Mouse (Mus musculus) embryonic facial prominence, embryonic 14.5 days (tissue): ENCODE results near the gene Rtel1. TPM values are rescaled to one million over a fixed set of nuclear protein-coding genes. Genes with fewer than 3 reads are reported as not detected.
"Not testable (repeated sequence)": the region's sequence is repeated elsewhere in the genome, so short reads cannot be mapped to it uniquely, and the experiment has no call there.

ENCODE experiments used
- ATAC-seq: fragments of 200-750 bp; cut with Nextera tagmentation; 2 replicates; pipeline ENCODE4 v1.8.0; 2017; ENCODE audit warnings: low read depth, moderate number of reproducible peaks, moderate TSS enrichment
- DNase-seq: peaks from one replicate; pipeline ENCODE4 v3.0.0-alpha.2; 2015; ENCODE audit warnings: low spot score
- H3K27ac ChIP-seq: fragments of 300-500 bp; sonication (generic); replicated peaks from 2 replicates; pipeline ENCODE4 v1.5.1; 2014; ENCODE audit warnings: low read depth, mild to moderate bottlenecking, low read length, moderate library complexity
- H3K27me3 ChIP-seq: fragments of 300-500 bp; sonication (generic); replicated peaks from 2 replicates; pipeline ENCODE4 v1.6.1; 2014; ENCODE audit warnings: low read length; ENCODE audit not compliant: control insufficient read depth, insufficient read depth
- H3K36me3 ChIP-seq: fragments of 300-500 bp; sonication (generic); 2 replicates; pipeline ENCODE4 v1.6.1; 2014; ENCODE audit warnings: low read length, mixed read lengths; ENCODE audit not compliant: control insufficient read depth, insufficient read depth
- H3K4me1 ChIP-seq: fragments of 300-500 bp; sonication (generic); 2 replicates; pipeline ENCODE4 v1.6.1; 2014; ENCODE audit warnings: antibody characterized with exemption, low read length; ENCODE audit not compliant: control insufficient read depth, insufficient read depth
- H3K4me2 ChIP-seq: fragments of 300-500 bp; sonication (generic); 2 replicates; pipeline ENCODE4 v1.6.1; 2014; ENCODE audit warnings: low read depth, mild to moderate bottlenecking, low read length, moderate library complexity, mixed read lengths
- H3K4me3 ChIP-seq: fragments of 300-500 bp; sonication (generic); 2 replicates; pipeline ENCODE4 v1.5.1; 2014; ENCODE audit warnings: low read depth, mild to moderate bottlenecking, low read length
- H3K9ac ChIP-seq: fragments of 300-500 bp; sonication (generic); 2 replicates; pipeline ENCODE4 v1.6.1; 2014; ENCODE audit warnings: low read depth, mild to moderate bottlenecking, low read length, moderate library complexity, mixed read lengths
- H3K9me3 ChIP-seq: fragments of 300-500 bp; sonication (generic); 2 replicates; pipeline ENCODE4 v1.6.1; 2016; ENCODE audit warnings: low read length; ENCODE audit not compliant: control insufficient read depth
- WGBS: fragments of 180-500 bp; shearing (Covaris S2); extraction: QIAGEN DNeasy Blood & Tissue Kit; methylation state at CpG from one replicate; pipeline ENCODE4 v1.1.7; 2014; 5-methylcytosine and 5-hydroxymethylcytosine counted together
- polyA plus RNA-seq: library from polyadenylated mRNA; unstranded; fragments of >200 nt; fragmentation: Nextera tagmentation; extraction: Ambion mirVana; gene quantifications from 2 replicates; pipeline ENCODE4 v1.2.1, GENCODE M21; 2014

Rtel1 gene
- polyA plus RNA-seq, 1 experiment from 2014 or later = 37.1 TPM

GRCm38 (mm10) chr2:181287338-181287957 lies 32.1 kb upstream of the Rtel1 start:
- Histone ChIP-seq H3K4me2 (peak overlapping the region; percentile 74), H3K4me1 (peaks cover 16% of the 10 kb centered on the region), H3K9me3 (no peaks in the 10 kb centered on the region), H3K27ac (peak overlapping the region; percentile 98), H3K27me3 (no peaks in the 10 kb centered on the region), H3K4me3 (peak overlapping the region; percentile 72), H3K9ac (peak overlapping the region; percentile 91), H3K36me3 (peaks cover 15% of the 10 kb centered on the region)
- peak; percentile 87 for ATAC-seq
- under 1% methylated on average over 17 of the region's 71 CpGs for WGBS
- DNase-seq = peak; percentile 88

GRCm38 (mm10) chr2:181287958-181288350 lies 31.6 kb upstream of the Rtel1 start, which contains the start of gene Gmeb2:
TSS of gene Gmeb2 (minus strand) at chr2:181288035.
- not testable (repeated sequence) for H3K27me3 ChIP-seq, H3K9me3 ChIP-seq
- Histone ChIP-seq H3K4me1 (peaks cover 16% of the 10 kb centered on the region), H3K4me3 (peak within 1 kb of the TSS; percentile 72), H3K36me3 (peaks cover 15% of the 10 kb centered on the region), H3K27ac (peak within 1 kb of the TSS; percentile 98), H3K9ac (peak within 1 kb of the TSS; percentile 91), H3K4me2 (peak within 1 kb of the TSS; percentile 74)
- ATAC-seq = peak; percentile 98
- 0% methylated on average over 16 of the region's 38 CpGs for WGBS
- DNase-seq = peak; percentile 99

- Histone ChIP-seq H3K4me3 (peak overlapping the region; percentile 72), H3K36me3 (peaks cover 10% of the 10 kb centered on the region), H3K9ac (peak overlapping the region; percentile 65), H3K27ac (peak overlapping the region; percentile 98; the same call in 1 of the 2 replicates), H3K4me1 (peaks cover 16% of the 10 kb centered on the region), H3K9me3 (no peaks in the 10 kb centered on the region), H3K27me3 (no peaks in the 10 kb centered on the region), H3K4me2 (peak overlapping the region; percentile 72)
- 71% methylated on average over 3 of the region's 3 CpGs for WGBS
- ATAC-seq (no peak), DNase-seq (no peak)
Measured at GRCm38 (mm10) chr2:181288691-181289090, 30.8 kb upstream of the Rtel1 start.

- Histone ChIP-seq H3K27me3 (no peaks in the 10 kb centered on the region), H3K36me3 (peaks cover 2% of the 10 kb centered on the region; the same call in 1 of the 2 replicates), H3K27ac (no peak overlapping the region), H3K4me1 (peaks cover 16% of the 10 kb centered on the region), H3K9me3 (no peaks in the 10 kb centered on the region), H3K4me3 (no peak overlapping the region), H3K9ac (no peak overlapping the region), H3K4me2 (no peak overlapping the region)
- 74% methylated on average over 1 of the region's 1 CpGs for WGBS
- DNase-seq = no peak
- ATAC-seq = no peak
Measured at GRCm38 (mm10) chr2:181290937-181291336, 28.6 kb upstream of the Rtel1 start.

GRCm38 (mm10) chr2:181302041-181302440 lies 17.5 kb upstream of the Rtel1 start:
- Histone ChIP-seq H3K9me3 (0 out of 2 replicates have a peak, but pooled peaks cover 5% of the 10 kb centered on the region), H3K9ac (no peak overlapping the region), H3K4me1 (no peaks in the 10 kb centered on the region), H3K27ac (no peak overlapping the region), H3K4me3 (no peak overlapping the region), H3K27me3 (peaks cover 17% of the 10 kb centered on the region), H3K4me2 (no peak overlapping the region), H3K36me3 (peaks cover 28% of the 10 kb centered on the region)
- ATAC-seq (no peak), DNase-seq (peak; percentile 71)
- 18% methylated on average over 3 of the region's 3 CpGs for WGBS

- H3K36me3 ChIP-seq = peaks cover 23% of the 10 kb centered on the region
- no peaks in the 10 kb centered on the region for H3K4me1 ChIP-seq
- no peak for DNase-seq
- no peak overlapping the region for H3K4me3 ChIP-seq
- no peak overlapping the region for H3K4me2 ChIP-seq
- no peak overlapping the region for H3K27ac ChIP-seq
- H3K27me3 ChIP-seq = peaks cover 27% of the 10 kb centered on the region
- 92% methylated on average over 1 of the region's 1 CpGs for WGBS
- no peak for ATAC-seq
- no peak overlapping the region for H3K9ac ChIP-seq
- 0 out of 2 replicates have a peak, but pooled peaks cover 5% of the 10 kb centered on the region for H3K9me3 ChIP-seq
Measured at GRCm38 (mm10) chr2:181304944-181305343, 14.6 kb upstream of the Rtel1 start.

- Histone ChIP-seq H3K4me3 (no peak overlapping the region), H3K27me3 (peaks cover 33% of the 10 kb centered on the region), H3K36me3 (0 out of 2 replicates have a peak, but pooled peaks cover 4% of the 10 kb centered on the region), H3K27ac (no peak overlapping the region), H3K9me3 (no peaks in the 10 kb centered on the region), H3K4me1 (no peaks in the 10 kb centered on the region), H3K9ac (no peak overlapping the region), H3K4me2 (peak overlapping the region; percentile 20)
- ATAC-seq = peak; percentile 67
- 9% methylated on average over 30 of the region's 30 CpGs for WGBS
- DNase-seq = peak; percentile 69
Measured at GRCm38 (mm10) chr2:181307144-181307804, 12.3 kb upstream of the Rtel1 start.

GRCm38 (mm10) chr2:181312435-181312834 lies 7.1 kb upstream of the Rtel1 start:
- Histone ChIP-seq H3K27ac (no peak overlapping the region), H3K4me1 (peaks cover 4% of the 10 kb centered on the region; the same call in 1 of the 2 replicates), H3K27me3 (peaks cover 41% of the 10 kb centered on the region), H3K4me3 (no peak overlapping the region), H3K4me2 (peak overlapping the region; percentile 23; the same call in 1 of the 2 replicates), H3K9me3 (no peaks in the 10 kb centered on the region), H3K9ac (no peak overlapping the region), H3K36me3 (no peaks in the 10 kb centered on the region)
- DNase-seq (no peak), ATAC-seq (no peak)
- WGBS = 52% methylated on average over 3 of the region's 3 CpGs
